Mouse (Mus musculus) CD8-positive naive resting alpha-beta T cell, adult 2 months (primary cell): Measurements from ENCODE around the gene Vti1a.
A peak's percentile ranks its signal among the peaks of the same experiment; 100 is the strongest.

ENCODE experiments used
- DNase-seq, 2 experiments: peaks; one replicate each; pipeline ENCODE4 v3.0.0; 2022; ENCODE audit warnings: low read depth in 2 of 2, low spot score in 2 of 2

The Vti1a gene

DNA sequence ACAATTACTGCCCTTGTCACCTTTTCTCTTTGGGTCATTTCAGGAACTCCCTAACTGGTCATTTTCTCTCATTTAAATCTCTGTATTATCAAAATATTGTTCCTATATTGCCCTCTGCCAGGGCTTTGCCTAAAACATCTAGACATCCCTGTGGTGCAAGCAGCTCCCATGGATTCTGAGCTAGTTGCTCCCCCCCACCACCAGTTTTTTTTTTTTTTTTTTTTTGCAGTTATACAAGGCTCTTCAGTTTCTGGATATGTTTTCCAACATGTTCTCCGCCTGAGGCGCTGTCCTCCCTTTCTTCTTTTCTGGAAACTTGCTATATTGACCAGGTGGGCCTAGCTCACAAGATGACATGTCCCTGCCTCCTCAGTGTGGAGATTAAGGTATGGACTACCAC lies 2.4 kb upstream of the Vti1a start:
- DNase-seq: no peak

GRCm38 (mm10) chr19:55315452-55316108 lies 515 bp upstream of the Vti1a start, which contains the start of gene Zdhhc6:
TSS of gene Zdhhc6 (minus strand) at chr19:55316032.
- DNase-seq: peak; percentile 73 to 80

DNA sequence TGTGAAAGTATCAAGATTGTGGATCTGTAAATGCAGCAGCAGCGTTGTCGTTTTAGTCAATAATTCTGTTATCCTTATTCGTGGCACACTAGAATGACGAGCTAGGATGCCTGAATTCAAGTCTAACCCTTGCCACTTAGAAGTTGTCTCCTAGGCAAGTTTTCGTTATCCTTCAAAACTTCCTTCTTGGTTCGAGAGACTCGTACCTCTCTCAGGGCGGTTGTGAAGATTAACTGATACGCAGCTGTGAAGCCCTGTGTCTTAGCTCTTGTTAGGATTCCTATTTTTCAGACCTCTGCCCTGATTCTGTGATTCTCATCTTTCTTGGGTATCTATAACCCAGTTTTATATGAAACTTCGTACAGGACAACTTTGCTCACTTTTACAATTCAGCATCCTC lies 806 bp downstream of the Vti1a start:
- DNase-seq: no peak

GRCm38 (mm10) chr19:55319036-55319435 lies 2.9 kb downstream of the Vti1a start:
- DNase-seq: no peak

GRCm38 (mm10) chr19:55319521-55319920 lies 3.4 kb downstream of the Vti1a start:
- no peak for DNase-seq

DNA sequence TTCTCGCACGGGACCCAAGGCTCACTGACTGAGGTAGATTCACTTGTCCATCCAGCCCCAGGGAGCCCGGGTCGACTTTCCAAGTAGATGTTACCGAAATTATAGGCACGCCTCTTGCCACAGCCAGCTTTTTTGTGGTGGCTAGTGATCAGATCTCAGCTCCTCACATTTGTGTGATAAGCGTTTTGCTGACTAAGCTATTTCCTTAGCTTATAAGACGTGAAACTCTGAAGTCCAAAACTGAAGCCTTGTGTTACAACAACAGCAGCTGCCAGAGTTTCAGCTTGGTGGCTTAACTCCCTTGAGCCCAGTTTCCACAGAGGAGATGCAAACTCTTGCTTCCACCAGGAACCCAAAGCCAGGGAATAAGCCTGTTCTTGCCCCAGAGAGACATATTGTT lies 6.5 kb downstream of the Vti1a start:
- DNase-seq: no peak

DNA sequence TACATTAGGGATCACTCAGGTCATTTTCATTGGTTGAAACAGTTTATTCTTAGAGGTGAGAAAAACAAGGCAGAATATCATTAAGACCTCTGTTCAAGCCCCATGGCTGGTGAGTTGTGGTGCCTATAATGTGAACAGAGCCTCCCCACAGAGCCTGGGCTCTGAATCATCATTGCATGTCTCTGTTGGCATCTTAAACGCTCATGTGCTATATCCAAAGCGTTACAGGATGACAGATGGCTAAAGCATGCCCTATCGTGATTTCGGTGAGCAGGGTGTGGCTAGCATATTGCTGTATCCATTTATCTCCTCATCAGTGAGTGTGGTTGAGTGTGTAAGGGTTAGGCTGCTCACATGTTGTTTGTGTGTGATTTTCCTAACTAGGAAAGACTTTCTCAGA lies 11.4 kb downstream of the Vti1a start:
- no peak for DNase-seq

DNA sequence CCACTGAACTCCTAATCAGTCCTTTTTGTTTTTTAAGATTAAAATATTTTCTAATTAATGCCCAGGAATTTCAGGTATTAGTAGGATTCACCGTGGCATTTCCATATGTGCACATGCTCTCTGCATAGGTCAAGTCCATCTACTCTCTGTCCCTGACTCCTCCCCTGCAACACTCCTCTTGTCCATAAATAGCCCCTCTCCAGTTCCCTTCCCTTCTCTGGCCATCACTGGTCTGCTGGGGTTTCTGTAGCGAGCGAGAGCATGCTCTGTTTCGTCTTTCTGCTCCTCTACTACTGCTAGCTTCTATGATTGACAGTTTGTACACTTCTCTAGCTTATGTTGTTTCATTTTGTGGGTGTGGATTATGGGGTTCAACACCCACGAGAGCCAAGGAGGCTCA lies 15.7 kb downstream of the Vti1a start:
- no peak for DNase-seq

DNA sequence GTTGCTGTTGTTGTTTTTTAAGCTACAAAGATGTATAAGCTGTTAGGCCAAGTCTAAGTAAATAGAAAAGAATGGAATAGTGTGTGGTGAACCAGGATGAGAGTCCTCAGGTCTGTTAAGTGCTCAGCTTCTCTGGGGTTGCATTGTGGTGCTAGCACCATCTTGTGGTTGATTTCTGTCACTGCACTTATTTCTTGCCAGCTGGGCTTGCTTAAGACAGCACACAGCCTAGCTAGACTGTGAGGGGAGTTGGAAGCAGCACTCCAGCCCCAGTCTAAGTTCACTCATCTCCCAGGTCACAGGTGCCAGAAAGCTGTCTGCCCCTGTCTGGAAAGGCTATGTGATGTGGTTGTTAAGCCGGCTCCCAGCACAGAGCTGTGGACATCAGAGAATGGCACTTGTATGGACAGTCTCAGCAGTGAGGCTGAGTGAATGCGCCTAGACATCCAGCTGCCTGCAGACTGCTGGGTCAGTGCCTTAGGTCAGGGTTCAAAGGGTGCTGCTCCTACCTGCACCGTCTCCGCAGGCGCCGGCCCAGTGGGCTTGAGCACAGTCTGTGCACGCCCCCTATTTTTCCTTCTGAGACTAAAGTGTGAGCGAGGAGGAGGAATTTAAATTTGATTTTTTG lies 16.7 kb downstream of the Vti1a start:
- peak; percentile 46 to 58 for DNase-seq

- no peak for DNase-seq
Observed at GRCm38 (mm10) chr19:55335881-55336280, 19.8 kb downstream of the Vti1a start.

- DNase-seq: no peak
Observed at GRCm38 (mm10) chr19:55336441-55336840, 20.3 kb downstream of the Vti1a start.

GRCm38 (mm10) chr19:55337066-55337465 lies 21.0 kb downstream of the Vti1a start:
- no peak for DNase-seq

DNA sequence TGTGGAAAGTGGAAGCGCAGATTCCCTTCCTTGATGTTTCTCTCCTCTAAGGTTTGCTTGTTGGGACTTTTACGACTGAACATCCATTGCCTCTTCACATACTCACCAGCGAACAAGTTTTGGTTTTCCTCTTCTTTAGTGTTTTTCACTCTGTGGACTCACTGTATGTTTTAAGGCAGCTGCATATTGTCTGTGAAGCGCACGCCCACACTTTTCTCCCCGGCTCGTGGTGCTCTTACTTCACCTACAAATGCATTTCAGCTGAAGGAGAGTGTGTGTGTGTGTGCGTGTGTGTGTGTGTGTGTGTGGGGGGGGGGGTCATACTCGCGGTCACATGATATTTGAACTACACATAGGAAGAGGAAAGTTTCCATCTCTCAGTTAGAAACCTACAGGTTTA lies 21.6 kb downstream of the Vti1a start:
- no peak for DNase-seq

GRCm38 (mm10) chr19:55340521-55340920 lies 24.4 kb downstream of the Vti1a start:
- no peak for DNase-seq

DNA sequence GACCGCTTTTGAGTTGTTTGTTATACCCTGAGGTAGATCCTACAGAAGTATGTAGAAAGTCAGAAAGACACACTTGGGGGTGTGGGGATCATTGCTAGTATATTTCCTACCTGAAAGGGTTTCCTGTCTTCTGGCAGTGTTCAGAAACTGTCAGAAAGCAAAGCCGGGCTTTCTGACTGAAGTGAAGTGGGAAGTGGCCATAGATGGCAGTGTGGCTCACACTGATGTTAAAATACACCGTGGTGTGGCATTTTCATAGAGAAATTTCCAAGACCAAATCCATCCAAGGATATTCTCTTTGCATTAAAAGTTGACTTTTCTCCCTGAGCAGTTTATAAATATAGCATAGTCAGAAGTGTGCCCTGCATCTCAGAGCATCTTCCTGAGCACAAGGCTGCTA lies 25.3 kb downstream of the Vti1a start:
- no peak for DNase-seq

- DNase-seq: no peak
Observed at GRCm38 (mm10) chr19:55342423-55342822, 26.3 kb downstream of the Vti1a start.

DNA sequence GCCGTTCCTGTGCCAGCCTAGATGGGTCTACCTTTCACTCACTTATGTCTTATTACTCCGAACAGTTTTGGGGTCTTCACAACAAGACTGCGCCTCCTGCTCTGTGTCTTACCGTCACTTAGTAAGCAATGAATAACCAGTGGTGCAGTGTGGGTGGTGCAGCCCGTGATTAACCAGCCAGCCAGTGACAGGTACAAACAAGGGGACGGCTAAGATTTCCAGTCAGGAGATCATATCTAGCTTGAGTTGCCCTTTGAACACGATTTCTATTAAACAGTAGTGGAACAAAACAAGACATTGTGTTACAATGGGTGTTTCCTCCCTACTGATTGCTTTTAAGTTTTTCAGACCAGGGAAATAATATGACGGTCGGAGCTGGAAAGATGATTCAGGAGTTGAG lies 27.2 kb downstream of the Vti1a start:
- no peak for DNase-seq

- no peak for DNase-seq
Observed at GRCm38 (mm10) chr19:55348187-55348586, 32.1 kb downstream of the Vti1a start.

DNA sequence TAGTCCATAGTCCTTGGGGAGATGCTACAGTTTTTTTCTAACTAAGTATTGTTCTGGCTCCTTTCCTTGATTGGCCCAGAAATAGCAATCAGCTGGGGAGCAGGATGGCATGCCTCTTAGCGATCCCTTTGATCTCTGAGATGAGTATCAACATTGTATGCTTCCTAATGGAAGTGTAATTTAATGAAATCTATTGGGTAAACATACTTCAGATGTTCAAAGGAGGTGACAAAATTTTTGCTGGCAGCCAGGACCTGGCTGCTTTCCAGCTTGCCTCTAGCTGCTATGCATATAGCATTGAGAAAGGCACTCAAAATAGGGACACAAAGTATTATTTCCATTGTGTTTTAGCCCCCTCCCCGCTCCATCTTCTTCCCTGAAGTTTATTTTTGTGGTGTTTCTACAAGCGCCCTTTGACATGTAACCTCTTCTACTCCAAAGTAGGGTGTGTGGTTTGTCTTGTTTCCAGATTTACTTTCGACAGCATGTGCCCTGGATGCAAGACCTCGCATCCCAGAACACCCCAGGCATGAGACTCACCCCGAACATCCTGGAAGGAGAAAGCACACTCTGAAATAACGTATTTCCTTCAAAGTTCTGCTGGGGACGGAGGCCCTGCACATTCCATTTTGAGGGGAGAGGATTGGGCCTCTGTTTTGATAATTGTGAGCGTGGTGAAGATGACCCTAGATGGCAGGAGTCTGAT lies 34.7 kb downstream of the Vti1a start:
- no peak for DNase-seq

DNA sequence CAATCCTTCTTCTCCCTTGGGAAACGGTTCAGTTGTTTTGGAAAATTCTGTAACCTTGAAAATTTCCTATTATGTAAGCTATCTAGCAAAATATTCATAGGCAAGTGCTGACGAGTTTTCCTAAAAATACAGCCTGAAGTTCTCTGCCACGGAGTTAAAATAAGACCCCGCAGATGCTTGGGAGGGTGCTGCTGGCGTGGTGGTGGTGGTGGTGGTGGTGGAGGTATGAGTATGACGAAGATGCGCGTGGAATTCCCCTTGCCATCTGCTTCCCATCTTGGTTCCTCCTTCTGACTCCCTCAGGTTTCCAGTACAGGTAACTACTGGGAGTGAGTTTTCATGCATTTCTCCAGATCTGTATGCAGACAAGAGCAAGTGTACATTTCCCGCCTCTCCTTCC lies 46.5 kb downstream of the Vti1a start:
- DNase-seq: no peak

DNA sequence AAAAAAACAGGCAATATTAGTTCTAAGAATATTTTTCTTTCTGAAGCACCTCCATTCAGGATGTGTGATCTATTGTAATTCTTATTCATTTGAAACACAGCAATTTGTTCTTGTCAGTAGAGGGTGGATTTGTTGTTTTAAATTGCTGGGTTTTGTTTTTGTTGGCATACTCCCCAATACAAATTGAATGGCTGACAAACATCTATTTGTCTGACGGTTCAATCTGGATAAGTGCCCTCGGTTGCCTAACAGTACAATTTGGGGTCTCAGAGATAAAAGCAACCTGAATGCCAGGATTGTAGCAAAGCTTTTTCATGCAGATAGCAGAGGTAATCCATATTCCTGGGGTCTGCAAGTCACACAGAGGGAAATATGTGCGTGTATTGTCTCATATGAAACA lies 53.6 kb downstream of the Vti1a start:
- DNase-seq: no peak

GRCm38 (mm10) chr19:55376331-55376730 lies 60.2 kb downstream of the Vti1a start:
- DNase-seq: no peak
